Mouse (Mus musculus) liver, embryonic 14.5 days (tissue): ENCODE data around the gene Akt3. TPM values are rescaled to one million over a fixed set of nuclear protein-coding genes. Genes with fewer than 3 reads are reported as not detected.

Experiments
- ATAC-seq: fragments of 200-750 bp; cut with Nextera tagmentation; 2 replicates; pipeline ENCODE4 v1.8.0; 2017; ENCODE audit warnings: moderate number of reproducible peaks, mild to moderate bottlenecking, moderate library complexity; ENCODE audit not compliant: insufficient read depth
- DNase-seq, 3 experiments: peaks; one replicate each; pipeline ENCODE4 v3.0.0-alpha.2; 2012 to 2013; ENCODE audit warnings: low read depth in 3 of 3, low spot score in 3 of 3
- H3K27ac ChIP-seq: fragments of 300-500 bp; sonication (generic); 2 replicates; pipeline ENCODE4 v1.5.1; 2014; ENCODE audit warnings: moderate library complexity, mild to moderate bottlenecking, control low read depth, inconsistent platforms
- H3K27me3 ChIP-seq: fragments of 300-500 bp; sonication (generic); 2 replicates; pipeline ENCODE4 v1.6.1; 2014; ENCODE audit warnings: mild to moderate bottlenecking, low read length, moderate library complexity; ENCODE audit not compliant: control insufficient read depth, insufficient read depth
- H3K36me3 ChIP-seq: fragments of 300-500 bp; sonication (generic); replicated peaks from 2 replicates; pipeline ENCODE4 v1.6.1; 2014; ENCODE audit warnings: low read depth; ENCODE audit not compliant: control insufficient read depth, insufficient read depth
- H3K4me1 ChIP-seq, 2 experiments: fragments of 200-500 bp in 1 of 2; fragments of 300-500 bp in 1 of 2; sonication (generic) in 1 of 2; replicated peaks; 2 replicates each; pipeline ENCODE4 v1.6.1; 2012 to 2014; ENCODE audit warnings: antibody characterized with exemption in 1 of 2, inconsistent platforms in 1 of 2, low read length in 1 of 2; ENCODE audit not compliant: control insufficient read depth in 2 of 2, insufficient read depth in 2 of 2
- H3K4me2 ChIP-seq: fragments of 300-500 bp; sonication (generic); 2 replicates; pipeline ENCODE4 v1.6.1; 2014; ENCODE audit warnings: low read depth, mild to moderate bottlenecking, control low read depth, moderate library complexity
- H3K4me3 ChIP-seq, 2 experiments: fragments of 200-500 bp in 1 of 2; fragments of 300-500 bp in 1 of 2; sonication (generic) in 1 of 2; 2 replicates each; pipeline ENCODE4 v1.5.1; 2012 to 2014; ENCODE audit warnings: low read depth in 2 of 2, low read length in 2 of 2, mild to moderate bottlenecking in 2 of 2, control low read depth in 1 of 2, inconsistent platforms in 1 of 2, moderate library complexity in 1 of 2; ENCODE audit not compliant: insufficient read depth in 1 of 2
- H3K9ac ChIP-seq: fragments of 300-500 bp; sonication (generic); replicated peaks from 2 replicates; pipeline ENCODE4 v1.6.1; 2014; ENCODE audit warnings: mild to moderate bottlenecking, control low read depth, moderate library complexity
- H3K9me3 ChIP-seq: fragments of 300-500 bp; sonication (generic); 2 replicates; pipeline ENCODE4 v1.6.1; 2016; ENCODE audit warnings: low read length, mixed read lengths; ENCODE audit not compliant: control insufficient read depth
- CTCF ChIP-seq: IDR thresholded peaks from 2 replicates; pipeline ENCODE4 v1.5.1; 2016; ENCODE audit warnings: antibody characterized with exemption, low read depth, control low read depth
- EP300 ChIP-seq: IDR thresholded peaks from 2 replicates; pipeline ENCODE4 v1.6.1; 2016; ENCODE audit warnings: antibody characterized with exemption, low read depth
- WGBS: fragments of 180-500 bp; shearing (Covaris S2); extraction: QIAGEN DNeasy Blood & Tissue Kit; methylation state at CpG from one replicate; pipeline ENCODE4 v1.1.7; 2014; ENCODE audit not compliant: insufficient replicate concordance; 5-methylcytosine and 5-hydroxymethylcytosine counted together
- polyA plus RNA-seq, 2 experiments: library from polyadenylated mRNA; depleted of rRNA in 1 of 2; stranded (reverse) in 1 of 2; unstranded in 1 of 2; fragments of >200 nt; fragmentation: Nextera tagmentation in 1 of 2; extraction: Ambion mirVana in 1 of 2; gene quantifications; 2 replicates each; pipeline versions ENCODE4 v1.2.1 to v1.2.3; 2012 to 2014

Gene Akt3
- polyA plus RNA-seq, 2 experiments = 0.56 to 1.1 TPM

DNA sequence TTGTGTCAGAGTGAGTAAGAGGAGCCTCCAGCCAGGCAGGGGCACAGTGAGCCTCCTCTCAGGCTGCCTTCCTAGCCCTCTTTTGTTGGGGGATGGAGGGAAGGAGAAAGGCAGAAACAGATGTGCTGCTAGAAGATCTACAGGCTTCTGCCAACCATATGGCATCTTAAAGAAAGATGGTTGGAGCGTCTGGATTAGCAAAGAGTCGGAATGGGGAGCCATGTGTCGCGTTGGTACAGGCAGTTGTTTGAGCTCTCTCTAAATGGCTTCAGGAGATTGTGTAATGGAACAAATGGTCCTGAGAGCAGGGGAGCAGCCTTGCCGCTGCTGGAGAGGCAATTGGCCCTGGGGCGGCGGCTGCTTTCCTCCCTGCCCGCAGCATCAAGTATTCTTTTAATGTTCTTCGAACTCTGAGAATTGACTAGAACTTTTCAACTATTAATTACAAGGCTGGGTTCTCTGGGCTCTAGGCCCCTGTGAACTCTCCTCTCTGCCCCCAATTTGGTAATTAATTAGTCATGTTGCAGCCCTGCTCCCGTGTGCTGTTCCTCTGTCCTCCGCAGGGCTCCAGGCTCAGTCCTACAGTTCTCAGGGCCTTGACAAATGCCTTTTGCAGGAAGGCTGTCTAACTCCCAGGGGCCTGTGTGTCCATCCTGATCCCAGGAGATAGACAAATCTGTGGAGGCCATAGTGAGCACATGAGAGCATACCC lies 263.1 kb downstream of the Akt3 start:
- Histone ChIP-seq H3K4me1 (peaks cover 0 to 14% of the 10 kb centered on the region in 2 experiments; a peak in 2 of 4 replicates), H3K27me3 (no peaks in the 10 kb centered on the region), H3K36me3 (no peaks in the 10 kb centered on the region), H3K27ac (no peak overlapping the region), H3K4me2 (no peak overlapping the region), H3K9ac (no peak overlapping the region), H3K4me3 (no peak overlapping the region), H3K9me3 (no peaks in the 10 kb centered on the region)
- WGBS = 67% methylated on average over 11 of the region's 11 CpGs
- no peak for ATAC-seq
- no peak for DNase-seq
- TF ChIP-seq EP300 (no peak), CTCF (no peak)

GRCm38 (mm10) chr1:176994087-176994486 lies 263.9 kb downstream of the Akt3 start:
- Histone ChIP-seq H3K27ac (no peak overlapping the region), H3K4me1 (peaks cover 0 to 14% of the 10 kb centered on the region in 2 experiments; a peak in 2 of 4 replicates), H3K9ac (no peak overlapping the region), H3K4me2 (no peak overlapping the region), H3K9me3 (no peaks in the 10 kb centered on the region), H3K36me3 (no peaks in the 10 kb centered on the region), H3K4me3 (no peak overlapping the region), H3K27me3 (no peaks in the 10 kb centered on the region)
- no peak for TF ChIP-seq EP300
- TF ChIP-seq CTCF = no peak
- no peak for ATAC-seq
- WGBS = 19% methylated on average over 7 of the region's 7 CpGs
- DNase-seq = no peak

DNA sequence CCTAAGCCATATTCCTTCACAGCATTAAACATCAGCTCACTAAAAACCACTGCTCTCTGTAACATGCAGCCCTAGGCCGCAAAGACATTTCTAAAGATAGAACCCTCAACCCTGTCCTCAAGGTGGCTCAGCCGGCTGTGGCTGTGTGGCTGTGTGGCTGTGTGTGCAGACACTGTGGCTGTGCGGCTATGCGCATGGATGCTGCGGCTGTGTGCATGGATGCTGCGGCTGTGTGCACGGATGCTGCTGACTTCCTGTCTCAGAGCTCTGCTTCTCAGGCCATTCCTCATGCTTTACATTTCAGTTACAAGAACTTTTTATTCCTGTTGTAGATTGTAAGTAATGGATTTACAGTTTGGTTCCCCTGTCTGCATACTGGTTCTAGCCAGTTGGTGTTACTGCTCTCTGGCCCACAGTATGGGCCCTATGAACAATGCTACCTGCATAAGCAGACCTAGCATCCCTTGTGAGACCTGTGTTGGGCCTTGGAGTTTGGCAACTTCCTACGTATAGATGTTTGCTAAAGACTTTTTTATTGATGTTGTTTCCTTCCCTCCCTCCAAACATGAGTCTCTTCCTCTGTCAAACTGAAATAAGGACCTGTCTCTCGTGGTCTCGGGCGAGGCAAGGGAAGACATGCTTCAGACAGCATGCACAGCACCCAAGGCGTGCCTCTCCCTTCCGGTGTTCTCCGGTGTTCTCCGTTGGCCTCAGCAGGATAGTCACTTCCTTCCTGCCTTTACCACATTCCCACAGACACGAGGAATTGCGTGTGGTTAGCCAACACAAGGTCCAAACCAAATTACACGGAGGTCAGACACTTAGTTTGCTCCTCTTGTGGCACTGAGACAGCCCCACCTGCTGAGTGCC lies 264.6 kb downstream of the Akt3 start:
- WGBS = 37% methylated on average over 18 of the region's 18 CpGs
- H3K4me1 ChIP-seq = peaks cover 0 to 14% of the 10 kb centered on the region in 2 experiments; a peak in 2 of 4 replicates
- no peak for TF ChIP-seq EP300
- no peak for TF ChIP-seq CTCF
- H3K27ac ChIP-seq = no peak overlapping the region
- H3K4me2 ChIP-seq = 0 out of 2 replicates have a peak overlapping the region, but pooled peaks have one; percentile 1
- DNase-seq (no peak), ATAC-seq (no peak)
- H3K9me3 ChIP-seq = no peaks in the 10 kb centered on the region
- no peaks in the 10 kb centered on the region for H3K36me3 ChIP-seq
- no peak overlapping the region for H3K4me3 ChIP-seq
- H3K27me3 ChIP-seq = no peaks in the 10 kb centered on the region
- no peak overlapping the region for H3K9ac ChIP-seq

DNA sequence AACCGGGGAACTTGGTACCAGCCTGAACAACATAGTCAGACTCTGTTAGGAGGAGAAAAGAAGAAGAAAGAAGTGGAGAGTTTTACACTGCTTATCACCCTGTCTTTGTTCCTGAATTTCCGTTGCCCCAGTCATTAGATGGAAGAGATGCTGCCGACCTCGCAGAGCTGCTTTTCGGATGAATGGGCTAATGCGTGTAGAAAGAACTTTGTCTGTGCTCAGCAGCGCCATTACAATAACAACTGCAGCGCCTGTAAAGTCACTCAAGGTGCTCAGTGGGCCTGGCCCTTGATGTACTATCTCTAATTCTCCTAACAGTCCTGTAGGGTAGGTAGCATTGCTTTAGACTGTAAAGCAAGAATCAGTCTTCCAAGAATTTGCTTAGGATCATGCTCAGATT lies 265.5 kb downstream of the Akt3 start:
- Histone ChIP-seq H3K27ac (no peak overlapping the region), H3K9me3 (no peaks in the 10 kb centered on the region), H3K4me3 (no peak overlapping the region), H3K27me3 (no peaks in the 10 kb centered on the region), H3K36me3 (no peaks in the 10 kb centered on the region), H3K4me2 (no peak overlapping the region), H3K4me1 (peaks cover 0 to 14% of the 10 kb centered on the region in 2 experiments; a peak in 2 of 4 replicates), H3K9ac (no peak overlapping the region)
- ATAC-seq = no peak
- no peak for DNase-seq
- 76% methylated on average over 8 of the region's 8 CpGs for WGBS
- TF ChIP-seq CTCF (no peak), EP300 (no peak)

- Histone ChIP-seq H3K27ac (no peak overlapping the region), H3K9me3 (no peaks in the 10 kb centered on the region), H3K4me2 (no peak overlapping the region), H3K9ac (no peak overlapping the region), H3K4me1 (peaks cover 0 to 9% of the 10 kb centered on the region in 2 experiments; a peak in 2 of 4 replicates), H3K36me3 (no peaks in the 10 kb centered on the region), H3K27me3 (no peaks in the 10 kb centered on the region), H3K4me3 (no peak overlapping the region)
- DNase-seq (no peak), ATAC-seq (no peak)
- TF ChIP-seq EP300 = no peak
- TF ChIP-seq CTCF = no peak
- 58% methylated on average over 4 of the region's 4 CpGs for WGBS
These were observed 266.5 kb downstream of the Akt3 start for GRCm38 (mm10) chr1:176991473-176991872.
